Mouse (Mus musculus) heart, postnatal 4 days (tissue): ENCODE measurements around the gene Rasa3. TPM values are rescaled to one million over a fixed set of nuclear protein-coding genes. Genes with fewer than 3 reads are reported as not detected.

Source experiments
- DNase-seq: peaks from one replicate; pipeline ENCODE4 v3.0.0; 2021
- total RNA-seq, 2 experiments: library from RNA; stranded (reverse); gene quantifications; 2 replicates each; pipeline ENCODE4 v1.2.3; 2021

Gene Rasa3
- total RNA-seq, 2 experiments from 2014 or later: 27.4 to 31.1 TPM

GRCm38 (mm10) chr8:13684131-13684530 is 6.7 kb upstream of the Rasa3 start:
- DNase-seq: no peak

- DNase-seq: no peak
Measured at GRCm38 (mm10) chr8:13678182-13678581, 779 bp upstream of the Rasa3 start.

- peak; percentile 73 for DNase-seq
Measured at GRCm38 (mm10) chr8:13676701-13677412, 546 bp downstream of the Rasa3 start.

GRCm38 (mm10) chr8:13676302-13676700 is 1.1 kb downstream of the Rasa3 start:
- DNase-seq: peak; percentile 74

- no peak for DNase-seq
Measured at GRCm38 (mm10) chr8:13675524-13675923, 1.9 kb downstream of the Rasa3 start.

GRCm38 (mm10) chr8:13675121-13675520 is 2.3 kb downstream of the Rasa3 start:
- DNase-seq: no peak

GRCm38 (mm10) chr8:13674294-13675010 is 3.0 kb downstream of the Rasa3 start:
- peak; percentile 55 for DNase-seq

- peak; percentile 47 for DNase-seq
Measured at GRCm38 (mm10) chr8:13673215-13673614, 4.2 kb downstream of the Rasa3 start.

- DNase-seq: no peak
Measured at GRCm38 (mm10) chr8:13671246-13672003, 6.0 kb downstream of the Rasa3 start.

- DNase-seq: peak; percentile 49
Measured at GRCm38 (mm10) chr8:13670011-13670471, 7.4 kb downstream of the Rasa3 start.

- DNase-seq: peak; percentile 79
Measured at GRCm38 (mm10) chr8:13668367-13668766, 9.0 kb downstream of the Rasa3 start.

GRCm38 (mm10) chr8:13667917-13668316 is 9.5 kb downstream of the Rasa3 start:
- DNase-seq: peak; percentile 59

- DNase-seq: peak; percentile 39
Measured at GRCm38 (mm10) chr8:13665944-13666343, 11.5 kb downstream of the Rasa3 start.

GRCm38 (mm10) chr8:13665538-13665937 is 11.9 kb downstream of the Rasa3 start:
- DNase-seq: no peak

GRCm38 (mm10) chr8:13664711-13665210 is 12.6 kb downstream of the Rasa3 start:
- no peak for DNase-seq

- DNase-seq: no peak
Measured at GRCm38 (mm10) chr8:13660323-13660722, 17.1 kb downstream of the Rasa3 start.

- no peak for DNase-seq
Measured at GRCm38 (mm10) chr8:13657479-13657878, 19.9 kb downstream of the Rasa3 start.

GRCm38 (mm10) chr8:13655033-13655351 is 22.4 kb downstream of the Rasa3 start:
- no peak for DNase-seq

- no peak for DNase-seq
Measured at GRCm38 (mm10) chr8:13654350-13655032, 22.9 kb downstream of the Rasa3 start.

- no peak for DNase-seq
Measured at GRCm38 (mm10) chr8:13650541-13651191, 26.7 kb downstream of the Rasa3 start.

- DNase-seq: no peak
Measured at GRCm38 (mm10) chr8:13649154-13649515, 28.3 kb downstream of the Rasa3 start.
